ENCODE assay signal across 27 mouse cellular contexts in the genomic region with DNA sequence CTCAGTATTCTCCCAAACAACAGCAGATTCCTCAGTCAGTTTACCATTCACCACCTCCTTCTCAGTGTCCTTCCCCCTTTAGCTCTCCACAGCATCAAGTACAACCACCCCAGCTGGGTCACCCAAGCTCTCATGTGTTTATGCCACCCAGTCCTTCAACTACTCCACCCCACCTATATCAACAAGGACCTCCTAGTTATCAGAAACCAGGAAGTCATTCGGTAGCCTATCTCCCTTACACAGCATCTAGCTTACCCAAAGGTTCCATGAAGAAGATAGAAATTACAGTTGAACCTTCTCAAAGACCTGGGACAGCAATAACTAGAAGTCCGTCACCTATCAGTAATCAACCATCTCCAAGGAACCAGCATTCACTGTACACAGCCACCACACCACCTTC. TPM values are rescaled to one million over a fixed set of nuclear protein-coding genes. Genes with fewer than 3 reads are reported as not detected.
DNase-seq lines count a peak whose midpoint lies in the region; ATAC-seq lines count a peak whose summit lies in the region.
"Had no signal": no experiment of that assay in that cellular context is flagged by ENCODE, and none has a peak within 500 bp of the region (broad histone marks: within the 10 kb centered on the region; RNA-seq: fewer than 3 reads in every experiment).

No protein-coding gene starts in this region.

- peak overlapping the region; percentile 60 for H3K4me2 ChIP-seq in liver, embryonic 13.5 days
- H3K4me2 ChIP-seq in stomach, embryonic 15.5 days, result no peak overlapping the region
- no peak overlapping the region for H3K4me2 ChIP-seq in forebrain, embryonic 15.5 days (replicated peaks)
- H3K4me2 ChIP-seq: embryonic facial prominence, embryonic 13.5 days; heart, embryonic 15.5 days; hindbrain, embryonic 15.5 days; limb, embryonic 15.5 days; midbrain, embryonic 15.5 days had no signal

- WGBS in liver, embryonic 13.5 days (ENCODE audit: insufficient replicate concordance), result 26% methylated on average over 2 of the region's 2 CpGs
- 81% methylated on average over 2 of the region's 2 CpGs for WGBS in stomach, embryonic 15.5 days
- WGBS in forebrain, embryonic 15.5 days, result 91% methylated on average over 2 of the region's 2 CpGs

- H3K4me1 ChIP-seq in liver, embryonic 13.5 days (replicated peaks), result peaks cover 15% of the 10 kb centered on the region
- no peaks in the 10 kb centered on the region for H3K4me1 ChIP-seq in stomach, embryonic 15.5 days
- H3K4me1 ChIP-seq in forebrain, embryonic 15.5 days, result no peaks in the 10 kb centered on the region
- H3K4me1 ChIP-seq: embryonic facial prominence, embryonic 13.5 days; forebrain, embryonic 10.5 days; heart, embryonic 15.5 days; hindbrain, embryonic 15.5 days; limb, embryonic 15.5 days; megakaryocyte, embryonic 14.5 days; midbrain, embryonic 15.5 days had no signal

- H3K27ac ChIP-seq in liver, embryonic 13.5 days, result peak overlapping the region; percentile 95
- no peak overlapping the region for H3K27ac ChIP-seq in stomach, embryonic 15.5 days
- no peak overlapping the region for H3K27ac ChIP-seq in forebrain, embryonic 15.5 days (replicated peaks)
- H3K27ac ChIP-seq: embryonic facial prominence, embryonic 13.5 days; forebrain, embryonic 10.5 days; heart, embryonic 15.5 days; hindbrain, embryonic 15.5 days; limb, embryonic 15.5 days; midbrain, embryonic 15.5 days had no signal

- DNase-seq in spleen, adult 12 weeks (ENCODE audit: low spot score), result peak; percentile 12
- DNase-seq in spleen, postnatal 10 days (ENCODE audit: low spot score in 2 of 2), result no peak
- DNase-seq in liver, embryonic 13.5 days, result peak; percentile 51
- no peak for DNase-seq in left cerebral cortex, adult 8-10 months (ENCODE audit: low spot score in 2 of 2)
- DNase-seq: adrenal gland, postnatal 25 days; cerebellum, adult 9-10 months; gastrocnemius, postnatal 10 days; heart, adult 11 months; heart, postnatal 4 days; kidney, adult 11 months; kidney, postnatal 10 days; spleen, adult 18-20 months; thymus, postnatal 4 days had no signal

- H3K9me3 ChIP-seq in liver, embryonic 13.5 days (replicated peaks), result no peaks in the 10 kb centered on the region
- H3K9me3 ChIP-seq in stomach, embryonic 15.5 days, result no peaks in the 10 kb centered on the region
- H3K9me3 ChIP-seq in forebrain, embryonic 15.5 days, result no peaks in the 10 kb centered on the region
- H3K9me3 ChIP-seq: embryonic facial prominence, embryonic 13.5 days; forebrain, embryonic 10.5 days; heart, embryonic 15.5 days; hindbrain, embryonic 15.5 days; limb, embryonic 15.5 days; megakaryocyte, embryonic 14.5 days; midbrain, embryonic 15.5 days had no signal

- peak; percentile 25; the same call in 1 of the 2 replicates for ATAC-seq in common myeloid progenitor, adult 5-6 weeks (replicated peaks; ENCODE audit: low read depth, poor library complexity, severe bottlenecking)
- ATAC-seq in liver, embryonic 13.5 days (ENCODE audit: low read depth), result peak; percentile 100
- peak; percentile 91; the same call in 1 of the 2 replicates for ATAC-seq in stomach, embryonic 15.5 days (ENCODE audit: insufficient read depth, low FRiP score, low read depth)
- ATAC-seq in megakaryocyte, adult 5-6 weeks (ENCODE audit: poor library complexity, severe bottlenecking), result no peak
- no peak for ATAC-seq in forebrain, embryonic 15.5 days (replicated peaks)
- ATAC-seq: CD4-positive, CD25-positive, alpha-beta regulatory T cell, adult 4 months; lung, postnatal 0 days; midbrain, embryonic 15.5 days had no signal

- no peaks in the 10 kb centered on the region for H3K27me3 ChIP-seq in liver, embryonic 13.5 days
- H3K27me3 ChIP-seq in stomach, embryonic 15.5 days (replicated peaks), result no peaks in the 10 kb centered on the region
- H3K27me3 ChIP-seq in forebrain, embryonic 15.5 days, result no peaks in the 10 kb centered on the region
- H3K27me3 ChIP-seq: embryonic facial prominence, embryonic 13.5 days; heart, embryonic 15.5 days; hindbrain, embryonic 15.5 days; limb, embryonic 15.5 days; midbrain, embryonic 15.5 days had no signal

- H3K9ac ChIP-seq in liver, embryonic 13.5 days, result peak overlapping the region; percentile 62
- H3K9ac ChIP-seq in stomach, embryonic 15.5 days, result no peak overlapping the region
- no peak overlapping the region for H3K9ac ChIP-seq in forebrain, embryonic 15.5 days (replicated peaks)
- H3K9ac ChIP-seq: embryonic facial prominence, embryonic 13.5 days; heart, embryonic 15.5 days; hindbrain, embryonic 15.5 days; limb, embryonic 15.5 days; midbrain, embryonic 15.5 days had no signal

- 0 out of 2 replicates have a peak, but pooled peaks cover 11% of the 10 kb centered on the region for H3K36me3 ChIP-seq in liver, embryonic 13.5 days
- H3K36me3 ChIP-seq in stomach, embryonic 15.5 days, result no peaks in the 10 kb centered on the region
- no peaks in the 10 kb centered on the region for H3K36me3 ChIP-seq in forebrain, embryonic 15.5 days
- H3K36me3 ChIP-seq: embryonic facial prominence, embryonic 13.5 days; heart, embryonic 15.5 days; hindbrain, embryonic 15.5 days; limb, embryonic 15.5 days; midbrain, embryonic 15.5 days had no signal

- H3K4me3 ChIP-seq in liver, embryonic 13.5 days (replicated peaks), result peak overlapping the region; percentile 52
- H3K4me3 ChIP-seq in stomach, embryonic 15.5 days (replicated peaks), result no peak overlapping the region
- H3K4me3 ChIP-seq in forebrain, embryonic 15.5 days, result no peak overlapping the region
- H3K4me3 ChIP-seq: embryonic facial prominence, embryonic 13.5 days; forebrain, embryonic 10.5 days; heart, embryonic 15.5 days; hindbrain, embryonic 15.5 days; limb, embryonic 15.5 days; megakaryocyte, embryonic 14.5 days; midbrain, embryonic 15.5 days; myocyte had no signal

RNA-seq across cellular contexts. Expression of a gene that starts 40.9 kb away (rescaled TPM):
- 10.2 and 12.7 TPM in 2 replicates for total RNA-seq in common myeloid progenitor, adult 5-6 weeks (2017)
- polyA plus RNA-seq in liver, embryonic 13.5 days (2015; fragmentation: Nextera tagmentation; extraction: Ambion mirVana), result 4.8 and 8.0 TPM in 2 replicates
- polyA plus RNA-seq in stomach, embryonic 15.5 days (2015; fragmentation: Nextera tagmentation; extraction: Ambion mirVana), result 4.9 and 5.3 TPM in 2 replicates
- 10 to 100 TPM; 18.4 to 24.8 (median 22.0) TPM for total RNA-seq in left cerebral cortex, adult 8-10 months (2022)
- total RNA-seq in megakaryocyte, adult 5-6 weeks (2015), result 12.4 and 14.7 TPM in 2 replicates
- total RNA-seq in megakaryocyte, adult 5-6 weeks (2017), result 6.5 and 7.3 TPM in 2 replicates
- 6.9 and 7.0 TPM in 2 replicates for polyA plus RNA-seq in forebrain, embryonic 15.5 days (2015; fragmentation: Nextera tagmentation; extraction: Ambion mirVana)

Comparison
In these comparisons a context has a peak if more than half of its experiments do, and no peak if none do; other contexts are left out.
1. DNase-seq: peak in spleen, adult 12 weeks (single experiment) and liver, embryonic 13.5 days (single experiment); none in spleen, postnatal 10 days (0 of 2) and left cerebral cortex, adult 8-10 months (0 of 2).
2. ATAC-seq: peak in common myeloid progenitor, adult 5-6 weeks (single experiment), liver, embryonic 13.5 days (single experiment) and stomach, embryonic 15.5 days (single experiment); none in megakaryocyte, adult 5-6 weeks (single experiment) and forebrain, embryonic 15.5 days (single experiment).